Mouse (Mus musculus) embryonic facial prominence, embryonic 15.5 days (tissue): ENCODE results near the gene Stat1. TPM values are rescaled to one million over a fixed set of nuclear protein-coding genes. Genes with fewer than 3 reads are reported as not detected.

Experiments used
- ATAC-seq: fragments of 200-750 bp; cut with Nextera tagmentation; 2 replicates; pipeline ENCODE4 v1.8.0; 2017; ENCODE audit warnings: low read depth, moderate TSS enrichment; ENCODE audit not compliant: insufficient number of reproducible peaks, low FRiP score, low TSS enrichment
- H3K27ac ChIP-seq: fragments of 300-500 bp; sonication (generic); replicated peaks from 2 replicates; pipeline ENCODE4 v1.5.1; 2015; ENCODE audit warnings: mild to moderate bottlenecking, inconsistent platforms
- H3K27me3 ChIP-seq: fragments of 300-500 bp; sonication (generic); 2 replicates; pipeline ENCODE4 v1.6.1; 2015; ENCODE audit warnings: inconsistent platforms
- H3K36me3 ChIP-seq: fragments of 300-500 bp; sonication (generic); 2 replicates; pipeline ENCODE4 v1.6.1; 2015; ENCODE audit warnings: mild to moderate bottlenecking, inconsistent platforms
- H3K4me1 ChIP-seq: fragments of 300-500 bp; sonication (generic); 2 replicates; pipeline ENCODE4 v1.6.1; 2015; ENCODE audit warnings: inconsistent platforms
- H3K4me2 ChIP-seq: fragments of 300-500 bp; sonication (generic); replicated peaks from 2 replicates; pipeline ENCODE4 v1.6.1; 2015; ENCODE audit warnings: mild to moderate bottlenecking, inconsistent platforms
- H3K4me3 ChIP-seq: fragments of 300-500 bp; sonication (generic); replicated peaks from 2 replicates; pipeline ENCODE4 v1.5.1; 2015; ENCODE audit warnings: mild to moderate bottlenecking, inconsistent platforms
- H3K9ac ChIP-seq: fragments of 300-500 bp; sonication (generic); 2 replicates; pipeline ENCODE4 v1.6.1; 2015; ENCODE audit warnings: inconsistent platforms
- H3K9me3 ChIP-seq: fragments of 300-500 bp; sonication (generic); replicated peaks from 2 replicates; pipeline ENCODE4 v1.6.1; 2016; ENCODE audit warnings: inconsistent platforms
- WGBS: fragments of 180-500 bp; shearing (Covaris S2); methylation state at CpG from one replicate; pipeline ENCODE4 v1.1.7; 2015; 5-methylcytosine and 5-hydroxymethylcytosine counted together
- polyA plus RNA-seq: library from polyadenylated mRNA; unstranded; fragments of >200 nt; fragmentation: Nextera tagmentation; extraction: Ambion mirVana; gene quantifications from 2 replicates; pipeline ENCODE4 v1.2.1, GENCODE M21; 2015

Gene Stat1
- polyA plus RNA-seq, 1 experiment from 2014 or later, result 26.0 TPM

GRCm38 (mm10) chr1:52163707-52164457 lies 44.6 kb downstream of the Stat1 start:
- Histone ChIP-seq H3K4me1 (no peaks in the 10 kb centered on the region), H3K27ac (no peak overlapping the region), H3K36me3 (peaks cover 6% of the 10 kb centered on the region; the same call in 1 of the 2 replicates), H3K9me3 (no peaks in the 10 kb centered on the region), H3K4me2 (no peak overlapping the region), H3K4me3 (no peak overlapping the region), H3K9ac (no peak overlapping the region), H3K27me3 (no peaks in the 10 kb centered on the region)
- ATAC-seq, result no peak
- 73% methylated on average over 5 of the region's 5 CpGs for WGBS

GRCm38 (mm10) chr1:52166652-52167220 lies 47.5 kb downstream of the Stat1 start:
- Histone ChIP-seq H3K36me3 (no peaks in the 10 kb centered on the region), H3K27ac (no peak overlapping the region; the same call in 1 of the 2 replicates), H3K9ac (no peak overlapping the region), H3K4me2 (no peak overlapping the region), H3K4me1 (no peaks in the 10 kb centered on the region), H3K27me3 (no peaks in the 10 kb centered on the region), H3K4me3 (no peak overlapping the region), H3K9me3 (no peaks in the 10 kb centered on the region)
- 65% methylated on average over 14 of the region's 14 CpGs for WGBS
- ATAC-seq, result peak; percentile 63; the same call in 1 of the 2 replicates

GRCm38 (mm10) chr1:52170057-52170456 lies 50.8 kb downstream of the Stat1 start:
- Histone ChIP-seq H3K4me1 (no peaks in the 10 kb centered on the region), H3K36me3 (no peaks in the 10 kb centered on the region), H3K4me3 (no peak overlapping the region), H3K4me2 (no peak overlapping the region), H3K9ac (no peak overlapping the region), H3K27me3 (no peaks in the 10 kb centered on the region), H3K9me3 (no peaks in the 10 kb centered on the region), H3K27ac (no peak overlapping the region)
- 9% methylated on average over 3 of the region's 3 CpGs for WGBS
- no peak for ATAC-seq

- no peaks in the 10 kb centered on the region for H3K4me1 ChIP-seq
- no peak overlapping the region for H3K4me3 ChIP-seq
- no peak overlapping the region for H3K27ac ChIP-seq
- no peak overlapping the region for H3K4me2 ChIP-seq
- no peaks in the 10 kb centered on the region for H3K9me3 ChIP-seq
- 72% methylated on average over 7 of the region's 7 CpGs for WGBS
- H3K9ac ChIP-seq, result no peak overlapping the region
- H3K27me3 ChIP-seq, result no peaks in the 10 kb centered on the region
- H3K36me3 ChIP-seq, result no peaks in the 10 kb centered on the region
- ATAC-seq, result no peak
Measured at GRCm38 (mm10) chr1:52170747-52171146, 51.5 kb downstream of the Stat1 start.

- ATAC-seq, result no peak
- no peaks in the 10 kb centered on the region for H3K4me1 ChIP-seq
- WGBS, result 68% methylated on average over 8 of the region's 8 CpGs
Measured at GRCm38 (mm10) chr1:52171271-52171670, 52.0 kb downstream of the Stat1 start.

GRCm38 (mm10) chr1:52175321-52175720 lies 56.1 kb downstream of the Stat1 start:
- no peaks in the 10 kb centered on the region for H3K27me3 ChIP-seq
- 61% methylated on average over 5 of the region's 5 CpGs for WGBS
- no peaks in the 10 kb centered on the region for H3K9me3 ChIP-seq
- ATAC-seq, result no peak
- no peak overlapping the region for H3K27ac ChIP-seq
- H3K4me2 ChIP-seq, result no peak overlapping the region
- H3K36me3 ChIP-seq, result no peaks in the 10 kb centered on the region
- H3K4me3 ChIP-seq, result no peak overlapping the region
- H3K9ac ChIP-seq, result no peak overlapping the region
- no peaks in the 10 kb centered on the region for H3K4me1 ChIP-seq

More at GRCm38 (mm10) chr1:52171271-52171670, 52.0 kb downstream of the Stat1 start:
- H3K9me3 ChIP-seq, result no peaks in the 10 kb centered on the region
- H3K36me3 ChIP-seq, result no peaks in the 10 kb centered on the region
- no peak overlapping the region for H3K4me3 ChIP-seq
- H3K27ac ChIP-seq, result no peak overlapping the region
- H3K27me3 ChIP-seq, result no peaks in the 10 kb centered on the region
- H3K4me2 ChIP-seq, result no peak overlapping the region
- no peak overlapping the region for H3K9ac ChIP-seq

GRCm38 (mm10) chr1:52175983-52176382 lies 56.7 kb downstream of the Stat1 start:
- Histone ChIP-seq H3K4me1 (no peaks in the 10 kb centered on the region), H3K9ac (no peak overlapping the region), H3K36me3 (no peaks in the 10 kb centered on the region), H3K27me3 (no peaks in the 10 kb centered on the region), H3K4me3 (no peak overlapping the region), H3K9me3 (no peaks in the 10 kb centered on the region), H3K27ac (no peak overlapping the region), H3K4me2 (no peak overlapping the region)
- no peak for ATAC-seq
- WGBS, result 65% methylated on average over 3 of the region's 3 CpGs

GRCm38 (mm10) chr1:52176999-52177398 lies 57.8 kb downstream of the Stat1 start:
- WGBS, result 75% methylated on average over 2 of the region's 2 CpGs

GRCm38 (mm10) chr1:52179939-52180568 lies 60.8 kb downstream of the Stat1 start:
- H3K27ac ChIP-seq, result no peak overlapping the region
- 91% methylated on average over 9 of the region's 9 CpGs for WGBS
- H3K36me3 ChIP-seq, result no peaks in the 10 kb centered on the region
- no peaks in the 10 kb centered on the region for H3K9me3 ChIP-seq
- ATAC-seq, result no peak
- H3K4me2 ChIP-seq, result no peak overlapping the region
- H3K4me3 ChIP-seq, result no peak overlapping the region
- no peak overlapping the region for H3K9ac ChIP-seq
- no peaks in the 10 kb centered on the region for H3K4me1 ChIP-seq
- no peaks in the 10 kb centered on the region for H3K27me3 ChIP-seq

More at GRCm38 (mm10) chr1:52176999-52177398, 57.8 kb downstream of the Stat1 start:
- Histone ChIP-seq H3K9me3 (no peaks in the 10 kb centered on the region), H3K4me2 (no peak overlapping the region), H3K4me3 (no peak overlapping the region), H3K27me3 (no peaks in the 10 kb centered on the region), H3K9ac (no peak overlapping the region), H3K4me1 (no peaks in the 10 kb centered on the region), H3K27ac (no peak overlapping the region), H3K36me3 (no peaks in the 10 kb centered on the region)
- ATAC-seq, result no peak

- H3K4me1 ChIP-seq, result no peaks in the 10 kb centered on the region
- no peaks in the 10 kb centered on the region for H3K9me3 ChIP-seq
- no peaks in the 10 kb centered on the region for H3K36me3 ChIP-seq
- H3K4me2 ChIP-seq, result no peak overlapping the region
- no peak overlapping the region for H3K4me3 ChIP-seq
- no peak overlapping the region for H3K9ac ChIP-seq
- H3K27ac ChIP-seq, result no peak overlapping the region
- ATAC-seq, result no peak
- H3K27me3 ChIP-seq, result no peaks in the 10 kb centered on the region
Measured at GRCm38 (mm10) chr1:52181994-52182393, 62.8 kb downstream of the Stat1 start.

GRCm38 (mm10) chr1:52182992-52183391 lies 63.8 kb downstream of the Stat1 start:
- H3K4me1 ChIP-seq, result no peaks in the 10 kb centered on the region
- H3K9ac ChIP-seq, result no peak overlapping the region
- 85% methylated on average over 2 of the region's 2 CpGs for WGBS
- no peaks in the 10 kb centered on the region for H3K27me3 ChIP-seq
- no peak overlapping the region for H3K27ac ChIP-seq
- H3K36me3 ChIP-seq, result no peaks in the 10 kb centered on the region
- no peaks in the 10 kb centered on the region for H3K9me3 ChIP-seq
- H3K4me2 ChIP-seq, result no peak overlapping the region
- no peak overlapping the region for H3K4me3 ChIP-seq
- ATAC-seq, result no peak
